Mouse (Mus musculus): ENCODE measurements around the gene Maml3.

The Maml3 gene

GRCm38 (mm10) chr3:52046895-52047372, 57.9 kb downstream of the Maml3 start:
- CTCF ChIA-PET = no interaction called here

GRCm38 (mm10) chr3:52046027-52046700, 58.7 kb downstream of the Maml3 start:
- CTCF ChIA-PET = interaction anchor here (0.6 kb wide), 1 partner anchor 664 kb away, joined by 3 read pairs; no protein-coding TSS in a partner anchor

- CTCF ChIA-PET = interaction anchor here (0.5 to 0.7 kb wide), 4 partner anchors 13 to 977 kb away, joined by 3 to 7 read pairs (median 6); no protein-coding TSS in a partner anchor
Measured at GRCm38 (mm10) chr3:52045221-52045641, 59.6 kb downstream of the Maml3 start.

- CTCF ChIA-PET = no interaction called here
Measured at GRCm38 (mm10) chr3:52044651-52045050, 60.2 kb downstream of the Maml3 start.

- CTCF ChIA-PET = no interaction called here
Measured at GRCm38 (mm10) chr3:52043847-52044246, 61.0 kb downstream of the Maml3 start.

- CTCF ChIA-PET = no interaction called here
Measured at GRCm38 (mm10) chr3:52042680-52043079, 62.2 kb downstream of the Maml3 start.

- CTCF ChIA-PET = no interaction called here
Measured at GRCm38 (mm10) chr3:52039958-52040357, 64.9 kb downstream of the Maml3 start.

GRCm38 (mm10) chr3:52037260-52037659, 67.6 kb downstream of the Maml3 start:
- CTCF ChIA-PET = no interaction called here

GRCm38 (mm10) chr3:52035404-52035803, 69.5 kb downstream of the Maml3 start:
- CTCF ChIA-PET = interaction anchor here (0.7 kb wide), 1 partner anchor 18 kb away, joined by 3 read pairs; no protein-coding TSS in a partner anchor

GRCm38 (mm10) chr3:52033857-52034588, 70.9 kb downstream of the Maml3 start:
- CTCF ChIA-PET = interaction anchor here (0.7 kb wide), 1 partner anchor 426 kb away, joined by 3 read pairs; no protein-coding TSS in a partner anchor

GRCm38 (mm10) chr3:52031327-52031726, 73.5 kb downstream of the Maml3 start:
- CTCF ChIA-PET = interaction anchor here (0.6 kb wide), 1 partner anchor 57 kb away, joined by 3 read pairs; no protein-coding TSS in a partner anchor

- CTCF ChIA-PET = interaction anchor here (0.6 to 1.2 kb wide), 3 partner anchors 10 to 143 kb away, joined by 3 to 4 read pairs (median 3); no protein-coding TSS in a partner anchor
Measured at GRCm38 (mm10) chr3:52030114-52030513, 74.8 kb downstream of the Maml3 start.

GRCm38 (mm10) chr3:52029661-52030081, 75.2 kb downstream of the Maml3 start:
- CTCF ChIA-PET = interaction anchor here (0.5 to 1.2 kb wide), 4 partner anchors 9 to 447 kb away, joined by 3 to 5 read pairs (median 4); no protein-coding TSS in a partner anchor

GRCm38 (mm10) chr3:52027972-52028371, 76.9 kb downstream of the Maml3 start:
- CTCF ChIA-PET = no interaction called here

GRCm38 (mm10) chr3:52022486-52022885, 82.4 kb downstream of the Maml3 start:
- CTCF ChIA-PET = no interaction called here

- CTCF ChIA-PET = no interaction called here
Measured at GRCm38 (mm10) chr3:52018103-52018439, 86.8 kb downstream of the Maml3 start.

GRCm38 (mm10) chr3:52017439-52018102, 87.3 kb downstream of the Maml3 start:
- CTCF ChIA-PET = no interaction called here

GRCm38 (mm10) chr3:52016178-52016577, 88.7 kb downstream of the Maml3 start:
- CTCF ChIA-PET = no interaction called here

- CTCF ChIA-PET = no interaction called here
Measured at GRCm38 (mm10) chr3:52015556-52015955, 89.3 kb downstream of the Maml3 start.

GRCm38 (mm10) chr3:52011032-52011710, 93.7 kb downstream of the Maml3 start:
- CTCF ChIA-PET = no interaction called here

- CTCF ChIA-PET = no interaction called here
Measured at GRCm38 (mm10) chr3:52009321-52009720, 95.6 kb downstream of the Maml3 start.
